14 mouse cellular contexts compared by ENCODE assay signal in genomic region chr6:88201926-88202700, GRCm38 (mm10). TPM values are rescaled to one million over a fixed set of nuclear protein-coding genes. Genes with fewer than 3 reads are reported as not detected.
DNase-seq lines count a peak whose midpoint lies in the region; ATAC-seq and TF ChIP-seq lines count a peak whose summit lies in the region.
"Had no signal": no experiment of that assay in that cellular context is flagged by ENCODE, and none has a peak within 500 bp of the region (broad histone marks: within the 10 kb centered on the region; RNA-seq: fewer than 3 reads in every experiment).

No protein-coding gene starts in this region.

- peak; percentile 30 for DNase-seq in forebrain, embryonic 10.5 days (ENCODE audit: extremely low spot score, low spot score)
- no peak for DNase-seq in liver, adult 2 months (ENCODE audit: extremely low read depth, low read depth, low spot score)
- DNase-seq in liver, postnatal 0 days, result no peak
- DNase-seq in embryonic facial prominence, embryonic 14.5 days (ENCODE audit: low spot score), result no peak
- DNase-seq in cerebellum, adult 18-20 months, result no peak
- DNase-seq in thymus, postnatal 14 days, result no peak
- DNase-seq: cerebellum, adult 9-10 months; gastrocnemius, postnatal 14 days had no signal

- H3K79me2 ChIP-seq in liver, adult 2 months (ENCODE audit: control insufficient read depth, insufficient read depth, low read length), result no peaks in the 10 kb centered on the region

- no peak overlapping the region for H3K9ac ChIP-seq in forebrain, embryonic 16.5 days (replicated peaks; ENCODE audit: low read depth, low read length)
- no peak overlapping the region for H3K9ac ChIP-seq in liver, adult 2 months (ENCODE audit: low read depth, low read length)
- no peak overlapping the region for H3K9ac ChIP-seq in liver, postnatal 0 days (replicated peaks)
- H3K9ac ChIP-seq in embryonic facial prominence, embryonic 14.5 days (ENCODE audit: low read depth, low read length), result peak overlapping the region; percentile 54
- H3K9ac ChIP-seq: neural tube, embryonic 12.5 days had no signal

- no peak overlapping the region for H3K4me3 ChIP-seq in forebrain, embryonic 10.5 days
- H3K4me3 ChIP-seq in forebrain, embryonic 16.5 days (replicated peaks; ENCODE audit: low read length), result no peak overlapping the region
- no peak overlapping the region for H3K4me3 ChIP-seq in liver, adult 2 months (ENCODE audit: insufficient read depth, low read depth, low read length)
- H3K4me3 ChIP-seq in liver, postnatal 0 days (ENCODE audit: low read depth, low read length), result no peak overlapping the region
- H3K4me3 ChIP-seq in embryonic facial prominence, embryonic 14.5 days (ENCODE audit: low read depth, low read length), result peak overlapping the region; percentile 51
- H3K4me3 ChIP-seq in megakaryocyte, embryonic 14.5 days (replicated peaks), result peak overlapping the region; percentile 97
- H3K4me3 ChIP-seq: neural tube, embryonic 12.5 days had no signal

- peaks cover 100% of the 10 kb centered on the region for H3K27me3 ChIP-seq in forebrain, embryonic 10.5 days (ENCODE audit: poor library complexity, severe bottlenecking)
- H3K27me3 ChIP-seq in forebrain, embryonic 16.5 days (replicated peaks; ENCODE audit: control insufficient read depth, insufficient read depth, low read length), result peaks cover 88% of the 10 kb centered on the region
- H3K27me3 ChIP-seq in liver, adult 2 months (ENCODE audit: control insufficient read depth, insufficient read depth, low read length), result peaks cover 21% of the 10 kb centered on the region
- peaks cover 81% of the 10 kb centered on the region for H3K27me3 ChIP-seq in liver, postnatal 0 days (ENCODE audit: insufficient read depth, low read length)
- peaks cover 95% of the 10 kb centered on the region for H3K27me3 ChIP-seq in embryonic facial prominence, embryonic 14.5 days (replicated peaks; ENCODE audit: control insufficient read depth, insufficient read depth, low read length)
- H3K27me3 ChIP-seq in megakaryocyte, embryonic 14.5 days (replicated peaks), result peaks cover 47% of the 10 kb centered on the region

- 6% methylated on average over 15 of the region's 15 CpGs for WGBS in forebrain, embryonic 10.5 days
- 6% methylated on average over 15 of the region's 15 CpGs for WGBS in forebrain, embryonic 16.5 days
- 35% methylated on average over 15 of the region's 15 CpGs for WGBS in liver, adult 2 months
- WGBS in liver, postnatal 0 days (ENCODE audit: insufficient replicate concordance), result 25% methylated on average over 15 of the region's 15 CpGs
- 20% methylated on average over 15 of the region's 15 CpGs for whole genome bisulfite sequencing in embryonic facial prominence, embryonic 14.5 days

- H3K4me1 ChIP-seq in forebrain, embryonic 10.5 days, result peaks cover 85% of the 10 kb centered on the region
- H3K4me1 ChIP-seq in forebrain, embryonic 16.5 days (replicated peaks; ENCODE audit: control insufficient read depth, insufficient read depth, low read length), result peaks cover 13% of the 10 kb centered on the region
- H3K4me1 ChIP-seq in liver, adult 2 months (ENCODE audit: control insufficient read depth, insufficient read depth, low read length), result no peaks in the 10 kb centered on the region
- H3K4me1 ChIP-seq in liver, postnatal 0 days (ENCODE audit: insufficient read depth), result peaks cover 28% of the 10 kb centered on the region
- H3K4me1 ChIP-seq in embryonic facial prominence, embryonic 14.5 days (ENCODE audit: control insufficient read depth, insufficient read depth, low read length), result peaks cover 12% of the 10 kb centered on the region
- H3K4me1 ChIP-seq in megakaryocyte, embryonic 14.5 days, result peaks cover 95% of the 10 kb centered on the region

- no peak overlapping the region for H3K4me2 ChIP-seq in forebrain, embryonic 16.5 days (ENCODE audit: low read length)
- H3K4me2 ChIP-seq in liver, postnatal 0 days (ENCODE audit: low read depth, low read length), result no peak overlapping the region; the same call in 1 of the 2 replicates
- peak overlapping the region; percentile 41 for H3K4me2 ChIP-seq in embryonic facial prominence, embryonic 14.5 days (ENCODE audit: low read depth, low read length)
- H3K4me2 ChIP-seq: neural tube, embryonic 12.5 days had no signal

- no peaks in the 10 kb centered on the region for H3K36me3 ChIP-seq in forebrain, embryonic 10.5 days (replicated peaks)
- H3K36me3 ChIP-seq in forebrain, embryonic 16.5 days (ENCODE audit: control insufficient read depth, insufficient read depth), result no peaks in the 10 kb centered on the region
- H3K36me3 ChIP-seq in liver, adult 2 months (ENCODE audit: control insufficient read depth, insufficient read depth, low read length), result no peaks in the 10 kb centered on the region
- no peaks in the 10 kb centered on the region for H3K36me3 ChIP-seq in liver, postnatal 0 days (replicated peaks; ENCODE audit: insufficient read depth, low read length)
- H3K36me3 ChIP-seq in embryonic facial prominence, embryonic 14.5 days (ENCODE audit: control insufficient read depth, insufficient read depth, low read length), result no peaks in the 10 kb centered on the region
- H3K36me3 ChIP-seq in megakaryocyte, embryonic 14.5 days (replicated peaks; ENCODE audit: low read length), result peaks cover 60% of the 10 kb centered on the region
- H3K36me3 ChIP-seq: neural tube, embryonic 12.5 days had no signal

- no peak overlapping the region for H3K27ac ChIP-seq in forebrain, embryonic 10.5 days
- no peak overlapping the region for H3K27ac ChIP-seq in forebrain, embryonic 16.5 days (ENCODE audit: low read length)
- peak overlapping the region; percentile 54; the same call in 1 of the 2 replicates for H3K27ac ChIP-seq in liver, adult 2 months (replicated peaks; ENCODE audit: insufficient read depth, low read depth, low read length)
- no peak overlapping the region for H3K27ac ChIP-seq in liver, postnatal 0 days (ENCODE audit: low read depth)
- H3K27ac ChIP-seq in embryonic facial prominence, embryonic 14.5 days (replicated peaks; ENCODE audit: low read depth, low read length), result 0 out of 2 replicates have a peak overlapping the region, but pooled peaks have one; percentile 15
- H3K27ac ChIP-seq: neural tube, embryonic 12.5 days had no signal

- TF ChIP-seq CTCF in liver, adult 2 months (IDR thresholded peaks at IDR 0.05; ENCODE audit: low read depth, low read length), result no peak
- TF ChIP-seq CTCF in liver, postnatal 0 days (IDR thresholded peaks at IDR 0.05; ENCODE audit: low read depth), result no peak

- ATAC-seq in forebrain, embryonic 16.5 days, result no peak
- ATAC-seq in liver, postnatal 0 days, result no peak
- ATAC-seq in embryonic facial prominence, embryonic 14.5 days (ENCODE audit: low read depth), result no peak

- no peak for TF ChIP-seq EP300 in liver, postnatal 0 days (IDR thresholded peaks at IDR 0.05; ENCODE audit: low read depth)

- no peaks in the 10 kb centered on the region for H3K9me3 ChIP-seq in forebrain, embryonic 10.5 days
- H3K9me3 ChIP-seq in forebrain, embryonic 16.5 days (ENCODE audit: control insufficient read depth, low read length), result no peaks in the 10 kb centered on the region
- H3K9me3 ChIP-seq in liver, postnatal 0 days (ENCODE audit: low read length), result no peaks in the 10 kb centered on the region
- H3K9me3 ChIP-seq in embryonic facial prominence, embryonic 14.5 days (ENCODE audit: control insufficient read depth, low read length), result no peaks in the 10 kb centered on the region
- H3K9me3 ChIP-seq in megakaryocyte, embryonic 14.5 days, result no peaks in the 10 kb centered on the region
- H3K9me3 ChIP-seq: neural tube, embryonic 12.5 days had no signal

- no peak for TF ChIP-seq POLR2A in liver, adult 2 months (IDR thresholded peaks at IDR 0.05; ENCODE audit: extremely low read depth, insufficient read depth, low read length)

RNA-seq across cellular contexts. Expression of gene Gata2, which starts 8.4 kb away (rescaled TPM):
- 18.2 and 19.6 TPM in 2 replicates for polyA plus RNA-seq in forebrain, embryonic 10.5 days (2016; fragmentation: Nextera tagmentation; extraction: Ambion mirVana)
- 1.8 TPM in 2 replicates for polyA plus RNA-seq in forebrain, embryonic 16.5 days (2015; fragmentation: Nextera tagmentation; extraction: Ambion mirVana)
- 0.09 and 0.27 TPM in 2 replicates for total RNA-seq in liver, adult 2 months (2014; rRNA removed)
- polyA plus RNA-seq in liver, adult 2 months (2012; rRNA removed), result 1.3 and 1.7 TPM in 2 replicates
- polyA plus RNA-seq in liver, postnatal 0 days (2015; fragmentation: Nextera tagmentation; extraction: Ambion mirVana), result 4.1 and 4.4 TPM in 2 replicates
- polyA plus RNA-seq in embryonic facial prominence, embryonic 14.5 days (2014; fragmentation: Nextera tagmentation; extraction: Ambion mirVana), result 27.1 and 31.6 TPM in 2 replicates
- 160 and 266 TPM in 2 replicates for polyA plus RNA-seq in megakaryocyte, embryonic 14.5 days (2012; ENCODE audit: insufficient read depth, low replicate concordance)

RNA-seq across cellular contexts. Expression of gene Dnajb8, which starts 20.0 kb away (rescaled TPM):
- not detected in 2 replicates for polyA plus RNA-seq in forebrain, embryonic 10.5 days (2016; fragmentation: Nextera tagmentation; extraction: Ambion mirVana)
- not detected in 2 replicates for polyA plus RNA-seq in forebrain, embryonic 16.5 days (2015; fragmentation: Nextera tagmentation; extraction: Ambion mirVana)
- total RNA-seq in liver, adult 2 months (2014; rRNA removed), result not detected in 2 replicates
- not detected in 2 replicates for polyA plus RNA-seq in liver, adult 2 months (2012; rRNA removed)
- not detected in 2 replicates for polyA plus RNA-seq in liver, postnatal 0 days (2015; fragmentation: Nextera tagmentation; extraction: Ambion mirVana)
- polyA plus RNA-seq in embryonic facial prominence, embryonic 14.5 days (2014; fragmentation: Nextera tagmentation; extraction: Ambion mirVana), result not detected in 2 replicates
- not detected in 2 replicates for polyA plus RNA-seq in megakaryocyte, embryonic 14.5 days (2012; ENCODE audit: insufficient read depth, low replicate concordance)
- total RNA-seq: gastrocnemius, postnatal 14 days; layer of hippocampus, postnatal 14 days had no signal
- polyA plus RNA-seq: C2C12; neural tube, embryonic 12.5 days; stomach, embryonic 16.5 days had no signal

Comparison
In these comparisons a context has a peak if more than half of its experiments do, and no peak if none do; other contexts are left out.
1. H3K27ac ChIP-seq: peak in liver, adult 2 months (single experiment) and embryonic facial prominence, embryonic 14.5 days (single experiment); none in forebrain, embryonic 10.5 days (single experiment), forebrain, embryonic 16.5 days (single experiment) and liver, postnatal 0 days (single experiment).
2. H3K4me3 ChIP-seq: peak in embryonic facial prominence, embryonic 14.5 days (single experiment) and megakaryocyte, embryonic 14.5 days (single experiment); none in forebrain, embryonic 10.5 days (single experiment), forebrain, embryonic 16.5 days (single experiment), liver, adult 2 months (single experiment) and liver, postnatal 0 days (single experiment).